Mouse (Mus musculus) T-cell, adult 2 months (primary cell): ENCODE results near the gene Slc22a12.

Experiments
- DNase-seq: peaks from one replicate; pipeline ENCODE4 v3.0.0; 2022; ENCODE audit warnings: low spot score

Slc22a12 gene

GRCm38 (mm10) chr19:6515448-6515847, 27.4 kb downstream of the Slc22a12 start:
- no peak for DNase-seq

- no peak for DNase-seq
Observed at GRCm38 (mm10) chr19:6514940-6515339, 27.9 kb downstream of the Slc22a12 start.

- DNase-seq = no peak
Observed at GRCm38 (mm10) chr19:6513389-6514139, 29.3 kb downstream of the Slc22a12 start.

DNA sequence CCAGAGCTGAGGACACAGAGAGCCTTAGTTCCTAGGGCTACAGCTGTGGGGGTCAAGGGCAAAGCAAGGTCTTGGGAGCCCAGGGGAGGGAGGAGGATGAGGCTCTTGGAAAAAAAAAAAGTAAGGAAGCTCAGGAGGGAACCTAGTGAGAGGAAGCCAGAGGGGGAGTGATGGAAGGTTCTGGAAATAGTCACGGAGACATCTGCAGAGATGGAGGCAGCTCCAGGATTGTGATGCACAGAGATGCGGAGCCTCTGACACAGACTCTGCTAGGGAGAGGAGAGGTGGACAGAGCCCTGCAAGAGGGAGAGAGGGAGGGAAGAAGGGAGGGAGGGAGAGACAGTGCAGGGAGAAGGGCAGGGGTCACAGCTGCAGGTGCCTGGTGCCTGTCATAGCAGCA, 32.3 kb downstream of the Slc22a12 start:
- DNase-seq = no peak

DNA sequence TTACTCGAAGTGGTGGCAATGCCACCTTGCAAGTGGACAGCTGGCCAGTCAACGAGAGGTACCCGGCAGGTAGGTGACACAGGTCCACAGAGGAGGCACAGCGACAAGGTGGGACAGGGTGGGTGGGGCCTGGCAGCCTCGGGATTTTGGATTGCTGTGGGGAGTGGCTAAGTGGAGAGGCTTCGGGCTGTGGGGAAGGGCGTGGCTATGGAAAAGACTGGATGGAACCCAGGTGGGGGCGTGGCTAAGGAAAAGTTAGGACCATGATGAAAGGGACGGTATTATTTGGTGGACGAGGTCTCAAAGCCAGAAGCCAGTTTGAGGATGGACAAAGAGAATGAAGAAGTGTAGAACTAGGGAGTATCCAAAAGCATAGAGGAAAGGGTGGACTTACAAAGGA, 33.0 kb downstream of the Slc22a12 start:
- DNase-seq = no peak

- DNase-seq = no peak
Observed at GRCm38 (mm10) chr19:6507393-6507792, 35.4 kb downstream of the Slc22a12 start.

GRCm38 (mm10) chr19:6504656-6505045, 38.2 kb downstream of the Slc22a12 start:
- DNase-seq = no peak

- no peak for DNase-seq
Observed at GRCm38 (mm10) chr19:6503926-6504655, 38.7 kb downstream of the Slc22a12 start.

DNA sequence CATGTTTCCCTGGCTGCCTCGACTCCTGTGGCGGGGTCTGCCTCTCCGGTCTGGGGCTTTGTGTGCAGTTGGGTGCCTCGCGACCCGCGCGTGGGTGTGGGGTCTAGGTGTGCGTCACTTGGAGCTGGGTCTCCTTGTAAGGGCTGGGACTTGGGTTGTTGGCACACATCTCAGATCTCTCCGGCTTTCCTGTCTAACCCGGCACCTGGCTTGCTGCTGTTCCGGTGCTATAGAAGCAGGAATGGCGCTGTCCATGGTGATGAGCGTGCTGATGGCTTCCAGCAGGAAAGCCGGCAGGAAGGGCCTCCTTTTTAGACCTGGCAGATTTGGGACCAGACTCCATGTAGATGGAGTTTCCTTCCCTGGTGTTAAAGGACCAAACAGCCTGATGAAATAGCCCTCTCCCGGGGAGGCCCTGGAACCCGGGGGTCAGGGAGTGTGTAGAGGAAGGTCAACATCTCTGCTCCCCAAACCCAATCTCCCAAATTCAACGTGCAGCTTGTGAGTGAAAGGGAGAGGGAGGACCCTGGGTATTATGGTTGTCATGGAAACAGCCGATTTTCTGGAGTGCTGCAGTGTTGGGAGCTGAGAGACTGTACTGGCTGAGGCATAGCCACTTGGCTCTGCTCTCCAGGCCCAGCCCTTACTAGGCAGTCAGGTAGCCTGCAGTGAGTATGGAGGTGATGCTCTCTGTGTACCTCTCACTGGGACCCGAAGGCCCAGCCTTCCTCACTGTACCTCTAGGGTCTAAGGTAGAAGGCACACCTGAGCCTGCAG, 40.1 kb downstream of the Slc22a12 start:
- DNase-seq = no peak

DNA sequence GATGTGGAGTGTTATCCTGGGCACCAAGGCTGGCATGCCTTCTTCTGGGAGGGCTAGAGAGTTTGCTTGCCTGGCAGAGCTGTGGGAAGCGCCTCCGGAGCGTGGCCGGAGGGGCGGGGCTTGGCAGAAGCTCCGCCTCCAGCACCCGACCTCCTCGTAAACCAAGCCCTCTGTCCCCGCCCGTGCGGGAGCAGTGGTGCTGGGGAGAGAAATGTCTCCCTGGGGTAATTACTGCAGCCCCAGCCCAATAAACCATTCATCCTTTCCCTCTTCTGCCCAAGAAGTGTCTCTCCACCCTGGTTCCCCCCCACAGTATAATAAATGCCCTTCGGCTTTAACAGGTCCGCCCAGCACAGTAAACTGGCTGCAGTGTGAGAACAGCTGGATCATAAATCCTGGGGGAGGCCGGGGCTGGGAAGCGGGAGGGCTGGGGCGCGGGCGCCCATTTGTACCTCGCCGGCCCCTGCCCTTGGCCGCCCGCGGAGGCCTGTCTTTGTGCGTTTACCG, 40.7 kb downstream of the Slc22a12 start:
- no peak for DNase-seq

- DNase-seq = no peak
Observed at GRCm38 (mm10) chr19:6500636-6501025, 42.2 kb downstream of the Slc22a12 start.

GRCm38 (mm10) chr19:6499860-6500635, 42.8 kb downstream of the Slc22a12 start:
- no peak for DNase-seq

- no peak for DNase-seq
Observed at GRCm38 (mm10) chr19:6498350-6499131, 44.3 kb downstream of the Slc22a12 start.

GRCm38 (mm10) chr19:6497803-6498202, 45.0 kb downstream of the Slc22a12 start:
- no peak for DNase-seq

DNA sequence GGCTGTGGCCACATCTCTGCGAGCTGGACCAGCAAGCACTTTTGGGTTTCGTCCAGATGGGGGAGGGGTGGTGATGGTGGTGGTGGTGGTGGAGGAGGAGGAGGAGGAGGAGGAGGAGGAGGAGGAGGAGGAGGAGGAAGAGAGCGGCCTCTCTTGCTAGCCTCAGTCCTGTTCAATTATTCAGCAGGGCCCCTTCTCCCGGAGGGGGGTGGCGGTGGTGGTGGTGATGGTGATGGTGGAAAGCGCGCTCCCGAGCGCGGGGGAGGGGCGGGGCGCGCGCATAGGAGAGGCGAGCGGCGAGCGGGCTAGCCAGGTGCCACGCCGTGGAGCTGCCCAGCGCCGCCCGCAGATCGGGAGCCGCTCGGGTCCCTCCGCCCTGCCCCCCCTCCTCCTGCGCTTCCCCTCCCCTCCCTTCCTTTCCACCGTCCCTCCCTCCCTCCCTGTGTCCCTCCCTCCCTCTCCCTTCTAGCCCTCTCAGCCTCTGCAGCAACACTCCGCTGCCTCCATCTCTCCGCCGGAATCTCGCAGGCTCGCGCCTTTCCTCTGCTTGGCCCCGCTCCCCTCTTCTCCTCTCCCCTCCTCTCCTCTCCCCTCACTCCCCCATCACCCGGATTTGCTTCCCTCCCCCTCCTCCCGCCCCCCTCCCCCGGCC, 45.6 kb downstream of the Slc22a12 start:
- no peak for DNase-seq

DNA sequence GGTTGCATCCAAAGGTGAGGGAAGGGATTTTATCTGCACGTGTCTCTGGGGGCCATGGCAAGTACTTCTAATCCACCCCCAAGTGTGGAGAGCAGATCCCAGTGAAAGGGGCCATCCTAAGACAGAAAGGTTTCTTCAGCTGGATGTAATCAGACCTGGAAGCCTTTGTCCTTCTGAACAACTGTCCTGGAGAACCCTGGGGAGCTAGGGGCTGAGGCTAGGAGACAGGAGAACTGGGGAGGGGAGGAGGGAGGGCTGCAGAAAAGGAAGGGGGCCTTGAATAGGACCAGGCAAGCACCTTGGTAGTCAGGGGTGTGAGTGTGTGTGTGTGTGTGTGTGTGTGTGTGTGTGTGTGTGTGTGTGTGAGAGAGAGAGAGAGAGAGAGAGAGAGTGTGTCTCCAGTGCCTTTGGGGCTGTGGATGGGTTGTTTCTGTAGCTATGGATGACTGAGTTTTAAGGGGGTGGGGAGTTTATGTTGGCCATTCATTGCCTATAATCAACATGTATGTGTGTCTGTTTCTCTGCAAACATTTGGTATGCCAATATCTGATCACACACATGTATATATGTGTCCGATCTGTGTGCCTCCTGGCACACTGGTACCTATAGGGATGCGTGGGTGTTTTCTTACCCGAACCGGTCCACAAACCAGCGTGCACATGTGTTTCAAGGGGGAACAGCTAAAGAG, 46.2 kb downstream of the Slc22a12 start:
- no peak for DNase-seq

DNA sequence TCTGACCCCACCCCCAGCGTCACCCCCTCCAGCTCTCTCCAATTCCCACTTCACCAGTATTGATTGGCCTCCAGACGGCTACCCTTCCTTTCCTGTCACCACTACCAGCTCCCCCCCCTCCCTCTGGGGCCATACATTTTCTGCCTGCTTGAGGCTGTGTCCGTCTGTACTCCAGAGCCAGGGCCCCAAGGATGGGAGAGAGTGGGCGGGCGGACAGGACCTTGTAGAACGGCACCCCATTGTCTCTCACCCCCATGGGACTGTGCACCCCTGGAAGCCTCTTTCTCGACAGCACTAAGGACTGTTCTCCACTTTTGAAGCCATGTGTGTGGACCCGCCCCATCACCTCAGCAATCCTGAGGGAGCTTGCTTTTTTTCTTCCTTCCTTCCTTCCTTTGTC, 47.1 kb downstream of the Slc22a12 start:
- no peak for DNase-seq

GRCm38 (mm10) chr19:6494504-6495170, 48.2 kb downstream of the Slc22a12 start:
- no peak for DNase-seq

DNA sequence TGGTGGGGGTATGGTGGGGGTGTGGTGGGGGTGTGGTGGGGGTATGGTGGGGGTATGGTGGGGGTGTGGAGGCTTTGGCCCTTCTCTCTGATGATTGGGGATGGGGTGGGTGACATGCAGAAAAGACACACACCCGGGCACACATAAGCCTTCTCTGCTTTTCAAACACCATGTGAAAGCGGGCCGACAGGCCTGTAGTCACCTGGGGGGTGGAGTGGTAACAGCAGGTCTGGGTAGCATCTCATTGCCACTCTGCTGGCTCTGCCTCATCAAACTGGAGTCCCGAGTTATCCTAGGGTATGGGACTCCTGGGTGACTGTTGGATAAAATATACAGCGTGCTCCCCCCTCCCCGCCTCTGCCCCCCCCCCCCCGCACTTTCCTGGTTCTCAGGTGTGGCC, 48.8 kb downstream of the Slc22a12 start:
- DNase-seq = no peak
